Mouse (Mus musculus): ENCODE results near the gene Acsl1. TPM values are rescaled to one million over a fixed set of nuclear protein-coding genes. Genes with fewer than 3 reads are reported as not detected.
"Not testable (repeated sequence)": the region's sequence is repeated elsewhere in the genome, so short reads cannot be mapped to it uniquely, and the experiment has no call there.

Acsl1 gene
- polyA plus RNA-seq, 1 experiment from 2014 or later = 41.6 TPM

GRCm38 (mm10) chr8:46567946-46568345 is 97.1 kb downstream of the Acsl1 start:
- no peaks in the 10 kb centered on the region for H3K9me3 ChIP-seq (replicated peaks)
- H3K27me3 ChIP-seq = no peaks in the 10 kb centered on the region
- DNase-seq (no peak), ATAC-seq (ENCODE audit: low read depth) (no peak)
- no peak overlapping the region for H3K4me3 ChIP-seq (replicated peaks)
- H3K9ac ChIP-seq = no peak overlapping the region
- H3K27ac ChIP-seq = no peak overlapping the region
- WGBS (ENCODE audit: insufficient replicate concordance) = 86% methylated on average over 8 of the region's 8 CpGs
- no peak overlapping the region for H3K4me2 ChIP-seq
- no peaks in the 10 kb centered on the region for H3K4me1 ChIP-seq (replicated peaks)
- peaks cover 60% of the 10 kb centered on the region for H3K36me3 ChIP-seq

- no peaks in the 10 kb centered on the region for H3K9me3 ChIP-seq (replicated peaks)
- H3K4me2 ChIP-seq = no peak overlapping the region
- no peaks in the 10 kb centered on the region for H3K27me3 ChIP-seq
- DNase-seq (no peak), ATAC-seq (ENCODE audit: low read depth) (no peak)
- 82% methylated on average over 2 of the region's 2 CpGs for WGBS (ENCODE audit: insufficient replicate concordance)
- no peak overlapping the region for H3K9ac ChIP-seq
- H3K4me3 ChIP-seq (replicated peaks) = no peak overlapping the region
- H3K27ac ChIP-seq = no peak overlapping the region
- no peaks in the 10 kb centered on the region for H3K4me1 ChIP-seq (replicated peaks)
- H3K36me3 ChIP-seq = peaks cover 60% of the 10 kb centered on the region
These were observed 98.1 kb downstream of the Acsl1 start for GRCm38 (mm10) chr8:46568942-46569341.

GRCm38 (mm10) chr8:46569659-46570441 is 99.0 kb downstream of the Acsl1 start:
- 87% methylated on average over 19 of the region's 19 CpGs for WGBS (ENCODE audit: insufficient replicate concordance)
- ATAC-seq (ENCODE audit: low read depth) (no peak), DNase-seq (no peak)
- Histone ChIP-seq H3K9ac (no peak overlapping the region), H3K9me3 (replicated peaks) (no peaks in the 10 kb centered on the region), H3K27me3 (no peaks in the 10 kb centered on the region), H3K27ac (no peak overlapping the region), H3K4me1 (replicated peaks) (peaks cover 5% of the 10 kb centered on the region; the same call in 1 of the 2 replicates), H3K4me2 (no peak overlapping the region), H3K36me3 (peaks cover 65% of the 10 kb centered on the region), H3K4me3 (replicated peaks) (no peak overlapping the region)

- ATAC-seq (ENCODE audit: low read depth) (no peak), DNase-seq (no peak)
- peaks cover 5% of the 10 kb centered on the region; the same call in 1 of the 2 replicates for H3K4me1 ChIP-seq (replicated peaks)
- no peaks in the 10 kb centered on the region for H3K9me3 ChIP-seq (replicated peaks)
- 91% methylated on average over 9 of the region's 14 CpGs for WGBS (ENCODE audit: insufficient replicate concordance)
- H3K4me3 ChIP-seq (replicated peaks) = no peak overlapping the region
- no peaks in the 10 kb centered on the region for H3K27me3 ChIP-seq
- H3K4me2 ChIP-seq = no peak overlapping the region
- H3K36me3 ChIP-seq = peaks cover 65% of the 10 kb centered on the region
- no peak overlapping the region for H3K27ac ChIP-seq
- H3K9ac ChIP-seq = no peak overlapping the region
These were observed 99.8 kb downstream of the Acsl1 start for GRCm38 (mm10) chr8:46570673-46571072.

GRCm38 (mm10) chr8:46573446-46573845 is 102.6 kb downstream of the Acsl1 start:
- Histone ChIP-seq H3K36me3 (peaks cover 75% of the 10 kb centered on the region), H3K4me3 (replicated peaks) (no peak overlapping the region), H3K9ac (no peak overlapping the region), H3K4me1 (replicated peaks) (peaks cover 8% of the 10 kb centered on the region; the same call in 1 of the 2 replicates), H3K27me3 (no peaks in the 10 kb centered on the region), H3K27ac (no peak overlapping the region), H3K9me3 (replicated peaks) (no peaks in the 10 kb centered on the region), H3K4me2 (no peak overlapping the region)
- ATAC-seq (ENCODE audit: low read depth) (no peak), DNase-seq (no peak)
- 90% methylated on average over 2 of the region's 2 CpGs for WGBS (ENCODE audit: insufficient replicate concordance)

- Histone ChIP-seq H3K27me3 (no peaks in the 10 kb centered on the region), H3K27ac (no peak overlapping the region), H3K4me2 (no peak overlapping the region), H3K9ac (no peak overlapping the region), H3K4me3 (replicated peaks) (no peak overlapping the region), H3K4me1 (replicated peaks) (peaks cover 8% of the 10 kb centered on the region; the same call in 1 of the 2 replicates), H3K36me3 (peaks cover 80% of the 10 kb centered on the region), H3K9me3 (replicated peaks) (no peaks in the 10 kb centered on the region)
- DNase-seq (no peak), ATAC-seq (ENCODE audit: low read depth) (no peak)
- WGBS (ENCODE audit: insufficient replicate concordance) = 89% methylated on average over 2 of the region's 2 CpGs
These were observed 103.1 kb downstream of the Acsl1 start for GRCm38 (mm10) chr8:46573964-46574363.

GRCm38 (mm10) chr8:46578794-46579193 is 108.0 kb downstream of the Acsl1 start:
- DNase-seq (no peak), ATAC-seq (ENCODE audit: low read depth) (no peak)
- peaks cover 8% of the 10 kb centered on the region; the same call in 1 of the 2 replicates for H3K4me1 ChIP-seq (replicated peaks)
- H3K9me3 ChIP-seq (replicated peaks) = no peaks in the 10 kb centered on the region
- H3K9ac ChIP-seq = no peak overlapping the region
- 85% methylated on average over 9 of the region's 9 CpGs for WGBS (ENCODE audit: insufficient replicate concordance)
- H3K36me3 ChIP-seq = peaks cover 84% of the 10 kb centered on the region
- H3K4me3 ChIP-seq (replicated peaks) = no peak overlapping the region
- no peak overlapping the region for H3K27ac ChIP-seq
- H3K27me3 ChIP-seq = no peaks in the 10 kb centered on the region
- H3K4me2 ChIP-seq = no peak overlapping the region

GRCm38 (mm10) chr8:46584328-46584727 is 113.5 kb downstream of the Acsl1 start:
- H3K4me3 ChIP-seq (replicated peaks); H3K4me2 ChIP-seq; DNase-seq; H3K9ac ChIP-seq; H3K27ac ChIP-seq; H3K9me3 ChIP-seq (replicated peaks); H3K27me3 ChIP-seq; ATAC-seq (ENCODE audit: low read depth): not testable (repeated sequence)
- peaks cover 46% of the 10 kb centered on the region for H3K36me3 ChIP-seq
- H3K4me1 ChIP-seq (replicated peaks) = peaks cover 27% of the 10 kb centered on the region
- WGBS (ENCODE audit: insufficient replicate concordance) = 70% methylated on average over 4 of the region's 4 CpGs

GRCm38 (mm10) chr8:46585576-46585975 is 114.7 kb downstream of the Acsl1 start:
- H3K36me3 ChIP-seq = peaks cover 38% of the 10 kb centered on the region
- H3K9me3 ChIP-seq (replicated peaks) = no peaks in the 10 kb centered on the region
- WGBS (ENCODE audit: insufficient replicate concordance) = 82% methylated on average over 3 of the region's 3 CpGs
- H3K27ac ChIP-seq = no peak overlapping the region
- peaks cover 34% of the 10 kb centered on the region for H3K4me1 ChIP-seq (replicated peaks)
- no peak for DNase-seq
- no peak overlapping the region for H3K9ac ChIP-seq
- no peak overlapping the region for H3K4me2 ChIP-seq
- no peak for ATAC-seq (ENCODE audit: low read depth)
- H3K4me3 ChIP-seq (replicated peaks) = no peak overlapping the region
- no peaks in the 10 kb centered on the region for H3K27me3 ChIP-seq

Other genes starting within 250 kb of the Acsl1 start
- 0.08 TPM in 1 of 2 replicates, not detected in the other for gene Helt, start 176.4 kb upstream of the Acsl1 start, polyA plus RNA-seq (2015; fragmentation: Nextera tagmentation; extraction: Ambion mirVana)
- gene Cenpu, start 81.0 kb downstream of the Acsl1 start, polyA plus RNA-seq (2015; fragmentation: Nextera tagmentation; extraction: Ambion mirVana) = 21.6 and 25.9 TPM in 2 replicates
- gene Primpol, start 146.2 kb downstream of the Acsl1 start, polyA plus RNA-seq (2015; fragmentation: Nextera tagmentation; extraction: Ambion mirVana) = 9.9 and 12.7 TPM in 2 replicates
- gene Casp3, start 146.3 kb downstream of the Acsl1 start, polyA plus RNA-seq (2015; fragmentation: Nextera tagmentation; extraction: Ambion mirVana) = 78.4 and 101 TPM in 2 replicates